Mouse (Mus musculus) ovary, postnatal 10 days (tissue): ENCODE data around the gene Vps35.

Source experiments
- DNase-seq: peaks from one replicate; pipeline ENCODE4 v3.0.0; 2022; ENCODE audit warnings: low spot score

Gene Vps35

GRCm38 (mm10) chr8:85299434-85300077 is at the start of gene Vps35, which contains the start of gene Orc6:
Gene Vps35 (minus strand): TSS chr8:85299802.
Gene Orc6 (plus strand): TSS chr8:85299632.
- DNase-seq = peak; percentile 93

DNA sequence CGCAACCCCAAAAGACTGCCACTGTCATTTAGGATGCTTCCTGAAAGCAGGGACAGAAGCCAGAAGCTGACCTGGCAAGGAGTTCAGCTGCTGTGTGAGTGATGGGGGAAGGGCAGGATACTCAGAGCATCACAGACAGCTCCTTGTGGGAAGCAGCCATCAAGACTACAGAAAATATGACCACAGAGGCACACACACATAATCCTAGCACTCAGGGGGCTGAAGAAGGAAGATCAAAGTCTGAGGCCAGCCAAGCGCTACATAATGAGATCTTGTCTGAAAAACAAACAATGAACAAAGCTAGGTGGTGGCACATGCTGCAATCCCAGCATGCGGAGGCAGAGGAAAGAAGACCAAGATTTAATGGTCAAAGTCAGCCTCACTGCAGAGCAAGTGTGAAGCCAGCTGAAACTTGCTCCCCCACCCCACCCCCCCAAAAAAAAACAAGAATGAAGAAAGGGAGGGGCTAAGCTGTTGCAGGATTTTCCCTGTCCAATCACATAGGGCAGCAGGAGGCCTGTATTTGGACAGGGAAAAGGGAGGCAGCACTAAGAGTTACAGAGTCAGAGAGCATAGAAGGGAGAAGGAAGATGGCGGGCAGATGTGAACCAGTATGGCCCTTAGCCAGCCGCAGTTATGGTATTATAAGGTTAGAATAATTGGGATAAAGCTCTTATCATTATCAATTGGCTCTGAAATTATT is 40.4 kb upstream of the Vps35 start:
- DNase-seq = no peak

GRCm38 (mm10) chr8:85337681-85338080 is 38.1 kb upstream of the Vps35 start:
- DNase-seq = no peak

- DNase-seq = no peak
Measured at GRCm38 (mm10) chr8:85336211-85336933, 36.8 kb upstream of the Vps35 start.

DNA sequence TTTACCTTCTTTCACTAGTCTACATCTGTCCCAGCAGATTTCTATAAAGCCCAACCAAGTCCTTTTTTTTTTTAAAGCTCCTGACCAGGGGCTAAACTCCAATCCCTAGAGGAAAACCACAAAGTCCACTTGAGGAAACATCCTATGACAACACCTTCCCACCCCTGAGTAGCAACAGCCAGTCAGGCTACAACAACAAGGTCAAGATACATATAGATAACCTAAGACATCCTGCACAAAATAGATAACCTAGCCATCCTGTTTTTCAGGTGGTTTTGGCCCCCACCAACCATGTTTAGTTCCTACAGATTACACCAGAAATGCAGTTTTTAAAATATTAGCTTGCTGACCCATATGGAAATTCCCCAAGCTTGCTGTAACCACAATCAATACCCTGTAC is 35.5 kb upstream of the Vps35 start:
- DNase-seq = no peak

DNA sequence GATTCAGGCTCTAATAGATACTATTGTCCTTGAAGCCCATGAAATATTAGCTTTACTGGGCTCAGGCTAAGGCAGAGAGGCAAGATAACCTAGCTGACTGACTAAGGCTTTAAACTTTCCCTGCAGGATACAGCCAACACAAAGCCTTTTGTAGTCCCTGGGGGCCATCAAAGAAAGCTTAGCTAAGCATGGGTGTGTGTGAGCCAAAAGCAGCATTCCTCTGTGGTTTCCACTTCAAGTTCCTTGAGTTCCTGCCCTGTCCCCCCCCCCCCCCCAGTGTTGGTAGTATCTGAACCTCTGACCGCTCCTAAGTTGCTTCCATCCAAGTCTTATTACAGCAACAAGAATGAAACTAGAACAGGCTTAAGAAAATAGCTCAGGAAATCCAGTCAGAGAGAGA is 29.9 kb upstream of the Vps35 start:
- DNase-seq = no peak

DNA sequence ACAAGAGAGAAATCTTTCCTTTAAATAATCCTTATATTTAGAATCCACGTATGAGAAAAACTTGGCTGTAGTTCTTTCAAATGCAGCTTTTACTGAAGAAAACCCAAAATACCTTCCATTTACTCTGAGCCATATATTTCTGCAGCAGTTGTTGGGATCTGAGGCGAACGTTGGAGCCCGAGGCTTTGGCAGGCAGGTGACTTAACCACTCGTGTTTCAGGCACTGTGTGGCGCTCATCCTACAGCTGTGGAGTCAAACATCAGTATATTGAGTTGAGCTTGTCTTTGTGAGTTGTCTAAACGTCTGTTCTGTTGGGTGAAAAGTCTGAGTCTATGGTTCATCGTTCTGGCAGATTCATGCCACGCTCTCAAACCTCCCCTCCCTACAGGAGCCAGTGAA is 27.4 kb upstream of the Vps35 start:
- DNase-seq = no peak

- DNase-seq = no peak
Measured at GRCm38 (mm10) chr8:85323084-85323483, 23.5 kb upstream of the Vps35 start.

DNA sequence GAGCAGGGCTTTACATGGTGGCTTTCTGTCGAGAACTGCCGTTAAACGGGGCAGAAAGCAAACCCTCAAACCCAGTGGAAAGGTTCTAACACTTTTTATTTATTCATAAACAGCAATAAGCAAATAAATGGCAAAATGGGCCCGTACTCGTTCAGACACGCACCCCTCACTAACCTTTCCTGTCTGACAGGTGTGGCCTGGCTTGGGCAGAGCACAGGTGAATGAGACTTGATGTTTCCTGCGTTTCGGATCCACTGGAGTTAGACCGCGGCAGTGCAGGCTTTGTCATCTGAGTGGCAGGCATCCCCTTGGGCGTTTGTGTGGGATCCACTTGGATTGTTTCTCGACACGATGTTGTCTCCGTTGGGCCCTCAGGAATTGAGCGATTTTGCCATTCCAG is 22.4 kb upstream of the Vps35 start:
- DNase-seq = no peak

DNA sequence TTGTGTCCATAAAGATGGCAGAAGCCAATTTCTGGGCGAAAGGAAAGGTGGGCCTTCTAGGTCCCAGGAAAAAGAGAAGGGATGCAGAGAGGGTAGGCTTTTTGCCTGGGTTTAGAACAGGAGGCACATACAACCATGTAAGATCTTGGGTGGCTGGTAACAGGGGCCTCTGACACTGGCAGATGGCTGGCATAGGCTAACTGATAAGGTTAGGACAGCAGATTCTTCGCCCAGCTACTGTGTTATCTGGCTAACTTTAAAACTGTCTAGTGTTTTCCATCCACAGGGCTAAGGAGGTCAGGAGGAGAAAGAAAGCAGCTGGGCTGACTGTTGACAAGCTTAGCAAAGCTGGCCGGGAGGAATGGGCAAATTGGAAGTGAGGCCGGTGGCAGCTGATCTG is 18.9 kb upstream of the Vps35 start:
- no peak for DNase-seq

DNA sequence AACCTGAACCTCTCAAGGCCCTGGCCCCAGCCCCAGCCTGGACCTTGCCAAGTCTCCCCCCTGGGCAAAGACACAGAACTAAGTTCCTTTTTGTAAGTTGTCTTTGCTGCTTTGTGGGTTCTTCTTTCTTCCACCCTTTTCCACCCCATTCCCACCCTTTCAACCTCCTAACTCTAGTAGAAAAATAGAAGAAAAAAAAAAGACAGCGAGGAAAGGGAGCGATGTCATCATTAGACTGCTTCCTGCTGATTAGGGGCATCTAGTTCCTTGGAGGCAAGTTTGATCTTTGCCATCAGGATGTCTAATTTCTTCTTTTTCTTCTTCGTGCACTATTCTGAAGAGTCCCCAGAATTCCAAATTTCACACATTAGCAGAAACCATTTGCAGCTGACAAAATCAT is 13.4 kb upstream of the Vps35 start:
- DNase-seq = no peak

GRCm38 (mm10) chr8:85311743-85312142 is 12.1 kb upstream of the Vps35 start:
- DNase-seq = no peak

- DNase-seq = no peak
Measured at GRCm38 (mm10) chr8:85308564-85308963, 9.0 kb upstream of the Vps35 start.

DNA sequence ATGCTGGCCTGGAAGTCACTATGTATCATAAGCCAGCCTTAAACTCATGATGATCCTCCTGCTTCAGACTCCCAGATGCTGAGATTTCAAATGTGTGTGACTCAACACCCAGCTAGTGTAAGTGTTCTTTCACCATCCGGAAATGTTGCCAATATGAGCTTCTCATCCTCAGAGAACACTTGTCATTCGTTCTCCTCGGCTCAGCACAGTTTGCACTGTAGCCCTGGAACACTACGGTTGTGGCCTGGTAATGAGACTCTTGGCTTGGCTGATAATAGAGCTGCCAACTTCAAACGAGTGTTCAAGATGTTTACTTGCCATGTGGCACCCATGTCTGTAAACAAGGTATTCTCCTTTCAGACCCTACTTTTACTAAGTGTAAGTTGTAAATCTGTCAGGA is 3.9 kb upstream of the Vps35 start:
- no peak for DNase-seq

- no peak for DNase-seq
Measured at GRCm38 (mm10) chr8:85302931-85303330, 3.3 kb upstream of the Vps35 start.

DNA sequence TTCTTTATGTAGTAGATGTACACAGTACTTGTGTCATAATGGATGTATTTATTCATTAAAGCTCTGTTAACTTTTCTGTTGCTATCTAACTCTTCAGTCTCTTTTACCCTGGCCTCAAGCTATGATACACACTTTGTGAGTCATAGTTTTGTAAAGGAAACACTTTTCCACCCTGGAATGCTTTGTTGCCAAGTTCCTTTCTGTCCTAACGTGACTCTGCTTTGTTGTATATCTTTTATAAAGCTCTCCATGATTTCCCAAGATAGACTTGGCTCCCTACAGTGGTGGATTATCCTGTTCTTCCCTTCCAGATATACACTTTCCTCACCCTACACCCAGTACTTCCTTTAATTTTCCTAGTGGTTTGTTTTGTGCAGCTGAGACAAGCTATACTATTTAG is 2.3 kb upstream of the Vps35 start:
- DNase-seq = no peak

DNA sequence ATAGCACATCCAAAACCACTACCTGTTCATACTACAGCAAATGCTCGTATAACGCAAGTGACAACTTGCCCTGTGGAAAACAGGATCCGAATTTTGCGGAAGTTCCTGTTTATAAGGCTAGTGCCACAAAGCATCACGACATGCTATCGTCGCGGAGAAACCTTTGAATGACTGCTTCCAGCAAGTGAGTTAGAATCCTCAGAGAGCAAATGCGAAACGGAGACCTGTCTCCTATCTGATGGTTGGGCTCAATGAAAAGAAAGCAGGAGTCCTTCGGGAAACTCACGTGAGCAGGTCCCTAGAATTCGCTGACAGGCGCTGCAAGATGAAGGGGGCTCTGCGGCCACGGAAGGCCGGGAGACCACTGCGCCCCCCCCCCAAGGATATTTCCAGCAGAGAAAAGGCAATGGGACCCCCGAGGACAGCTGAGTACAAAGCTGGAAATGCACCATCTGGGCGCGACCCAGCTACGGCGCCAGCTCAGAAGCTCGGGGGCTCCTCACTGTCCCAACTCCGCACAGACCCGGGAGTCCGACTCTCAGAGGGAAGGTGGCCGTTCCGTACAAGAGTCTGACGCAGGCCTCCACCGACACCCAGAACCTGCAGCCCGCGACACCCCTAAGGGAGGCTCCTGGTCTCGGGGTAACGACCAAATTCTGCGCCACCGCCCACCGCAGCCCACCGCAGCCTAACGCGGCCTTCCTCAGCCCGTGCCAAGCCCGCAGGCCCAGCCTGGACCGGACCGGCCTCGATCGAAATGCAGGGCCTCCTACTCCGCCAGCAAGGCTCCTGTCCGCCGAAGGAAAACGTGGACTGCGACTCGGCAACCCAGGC is 785 bp downstream of the Vps35 start:
- no peak for DNase-seq

DNA sequence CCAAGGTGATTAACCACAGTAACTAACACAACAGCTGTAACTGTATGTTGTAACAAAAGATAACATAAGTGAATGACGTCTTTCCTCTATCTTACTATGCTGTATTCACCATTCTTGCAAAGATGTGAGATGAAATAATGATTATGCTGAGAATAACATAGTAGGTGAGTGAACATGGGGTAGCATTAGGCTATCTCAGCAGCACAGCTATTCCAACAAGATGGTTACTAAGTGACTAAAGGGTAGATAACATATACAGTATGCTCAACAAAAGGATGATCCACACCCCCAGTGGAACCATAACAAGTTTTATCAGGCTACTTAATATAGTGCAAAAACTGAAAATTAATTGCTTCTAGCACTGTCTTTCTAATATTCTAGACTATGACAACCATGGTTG is 12.8 kb downstream of the Vps35 start:
- no peak for DNase-seq

GRCm38 (mm10) chr8:85227297-85227696 is 72.3 kb downstream of the Vps35 start:
- DNase-seq = no peak

- DNase-seq = no peak
Measured at GRCm38 (mm10) chr8:85225688-85226087, 73.9 kb downstream of the Vps35 start, which contains the start of gene Olfr371. Gene Olfr371 (plus strand): TSS chr8:85225988.

DNA sequence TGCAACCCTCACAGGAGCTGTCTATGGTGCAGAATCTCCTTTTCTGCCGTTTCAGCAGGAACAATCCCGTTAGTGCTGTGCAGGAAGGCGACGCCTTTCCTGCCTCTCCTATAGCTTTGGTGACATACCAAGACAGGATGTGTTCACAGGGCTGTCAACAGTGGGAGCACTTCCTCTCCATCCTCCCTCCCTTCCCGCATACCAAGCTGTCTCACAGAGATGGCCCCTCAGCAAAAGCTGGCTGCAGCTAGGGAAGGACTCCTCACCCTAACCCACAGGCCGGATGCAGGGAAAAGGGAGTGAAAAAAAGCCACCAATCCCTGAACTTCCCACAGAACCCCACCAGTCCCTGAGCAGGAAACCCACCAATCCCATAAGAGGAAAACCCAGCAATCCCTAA is 78.6 kb downstream of the Vps35 start:
- DNase-seq = no peak

- DNase-seq = no peak
Measured at GRCm38 (mm10) chr8:85220220-85220619, 79.4 kb downstream of the Vps35 start.
